Mouse (Mus musculus) liver, postnatal 0 days (tissue): Measurements from ENCODE around the gene Esx1.

Source experiments
- CTCF ChIP-seq: sonication (generic); IDR thresholded peaks from 2 replicates; pipeline ENCODE4 v1.5.1; 2016; ENCODE audit warnings: antibody characterized with exemption, low read depth
- EP300 ChIP-seq: IDR thresholded peaks from 2 replicates; pipeline ENCODE4 v1.6.1; 2016; ENCODE audit warnings: antibody characterized with exemption, low read depth, mild to moderate bottlenecking

- TF ChIP-seq EP300: no peak
- TF ChIP-seq CTCF: 0 out of 2 replicates have a peak, but pooled peaks have one; percentile 3
Observed at GRCm38 (mm10) chrX:137144674-137145073, 22.8 kb upstream of the Esx1 start.
